Mouse (Mus musculus): ENCODE data around the gene Bcl7b. TPM values are rescaled to one million over a fixed set of nuclear protein-coding genes. Genes with fewer than 3 reads are reported as not detected.

Bcl7b gene
- polyA plus RNA-seq (2014; fragmentation: Nextera tagmentation; extraction: Ambion mirVana): 38.5 and 40.2 TPM in 2 replicates

GRCm38 (mm10) chr5:135168063-135169062, at the start of gene Bcl7b:
TSS of gene Bcl7b (plus strand) at chr5:135168283.
- Histone ChIP-seq H3K27me3 (ENCODE audit: control insufficient read depth, insufficient read depth, low read length) (no peaks in the 10 kb centered on the region), H3K27ac (replicated peaks; ENCODE audit: low read depth, low read length) (peak within 1 kb of the TSS; percentile 96), H3K4me1 (ENCODE audit: control insufficient read depth, insufficient read depth, low read length) (no peaks in the 10 kb centered on the region), H3K4me2 (ENCODE audit: low read depth, low read length) (peak within 1 kb of the TSS; percentile 62), H3K36me3 (replicated peaks; ENCODE audit: control insufficient read depth, insufficient read depth, low read depth, low read length) (no peaks in the 10 kb centered on the region; the same call in 1 of the 2 replicates), H3K9me3 (replicated peaks; ENCODE audit: control insufficient read depth, low read length) (no peaks in the 10 kb centered on the region), H3K4me3 (ENCODE audit: low read depth, low read length) (peak within 1 kb of the TSS; percentile 72), H3K9ac (replicated peaks; ENCODE audit: low read length) (peak within 1 kb of the TSS; percentile 89)
- WGBS: 2% methylated on average over 81 of the region's 95 CpGs
- peak; percentile 91 for ATAC-seq (replicated peaks; ENCODE audit: insufficient number of reproducible peaks, low FRiP score, low TSS enrichment, low read depth)
- peak; percentile 98 for DNase-seq (ENCODE audit: low spot score)

- Histone ChIP-seq H3K4me3 (ENCODE audit: low read depth, low read length) (no peak overlapping the region), H3K9me3 (replicated peaks; ENCODE audit: control insufficient read depth, low read length) (no peaks in the 10 kb centered on the region), H3K4me2 (ENCODE audit: low read depth, low read length) (no peak overlapping the region), H3K27ac (replicated peaks; ENCODE audit: low read depth, low read length) (no peak overlapping the region), H3K27me3 (ENCODE audit: control insufficient read depth, insufficient read depth, low read length) (no peaks in the 10 kb centered on the region), H3K4me1 (ENCODE audit: control insufficient read depth, insufficient read depth, low read length) (no peaks in the 10 kb centered on the region), H3K36me3 (replicated peaks; ENCODE audit: control insufficient read depth, insufficient read depth, low read depth, low read length) (no peaks in the 10 kb centered on the region), H3K9ac (replicated peaks; ENCODE audit: low read length) (no peak overlapping the region)
- 33% methylated on average over 6 of the region's 6 CpGs for WGBS
- DNase-seq (ENCODE audit: low spot score) (peak; percentile 70), ATAC-seq (replicated peaks; ENCODE audit: insufficient number of reproducible peaks, low FRiP score, low TSS enrichment, low read depth) (no peak)
Observed at GRCm38 (mm10) chr5:135118589-135119081, 49.4 kb upstream of the Bcl7b start.

GRCm38 (mm10) chr5:135120753-135121152, 47.3 kb upstream of the Bcl7b start:
- ATAC-seq (replicated peaks; ENCODE audit: insufficient number of reproducible peaks, low FRiP score, low TSS enrichment, low read depth): no peak
- H3K4me3 ChIP-seq (ENCODE audit: low read depth, low read length): no peak overlapping the region
- no peak overlapping the region for H3K4me2 ChIP-seq (ENCODE audit: low read depth, low read length)
- H3K27me3 ChIP-seq (ENCODE audit: control insufficient read depth, insufficient read depth, low read length): no peaks in the 10 kb centered on the region
- H3K27ac ChIP-seq (replicated peaks; ENCODE audit: low read depth, low read length): no peak overlapping the region
- 67% methylated on average over 4 of the region's 4 CpGs for WGBS
- no peaks in the 10 kb centered on the region for H3K36me3 ChIP-seq (replicated peaks; ENCODE audit: control insufficient read depth, insufficient read depth, low read depth, low read length)
- H3K9ac ChIP-seq (replicated peaks; ENCODE audit: low read length): no peak overlapping the region
- no peak for DNase-seq (ENCODE audit: low spot score)
- H3K4me1 ChIP-seq (ENCODE audit: control insufficient read depth, insufficient read depth, low read length): no peaks in the 10 kb centered on the region
- no peaks in the 10 kb centered on the region for H3K9me3 ChIP-seq (replicated peaks; ENCODE audit: control insufficient read depth, low read length)

- Histone ChIP-seq H3K9ac (replicated peaks; ENCODE audit: low read length) (no peak overlapping the region), H3K9me3 (replicated peaks; ENCODE audit: control insufficient read depth, low read length) (no peaks in the 10 kb centered on the region), H3K4me3 (ENCODE audit: low read depth, low read length) (no peak overlapping the region), H3K4me2 (ENCODE audit: low read depth, low read length) (no peak overlapping the region), H3K27me3 (ENCODE audit: control insufficient read depth, insufficient read depth, low read length) (no peaks in the 10 kb centered on the region; the same call in 1 of the 2 replicates), H3K4me1 (ENCODE audit: control insufficient read depth, insufficient read depth, low read length) (no peaks in the 10 kb centered on the region), H3K36me3 (replicated peaks; ENCODE audit: control insufficient read depth, insufficient read depth, low read depth, low read length) (no peaks in the 10 kb centered on the region), H3K27ac (replicated peaks; ENCODE audit: low read depth, low read length) (no peak overlapping the region)
- no peak for ATAC-seq (replicated peaks; ENCODE audit: insufficient number of reproducible peaks, low FRiP score, low TSS enrichment, low read depth)
- no peak for DNase-seq (ENCODE audit: low spot score)
- WGBS: 57% methylated on average over 6 of the region's 6 CpGs
Observed at GRCm38 (mm10) chr5:135126121-135126520, 42.0 kb upstream of the Bcl7b start.

GRCm38 (mm10) chr5:135127669-135128068, 40.4 kb upstream of the Bcl7b start:
- no peaks in the 10 kb centered on the region for H3K9me3 ChIP-seq (replicated peaks; ENCODE audit: control insufficient read depth, low read length)
- WGBS: 83% methylated on average over 6 of the region's 6 CpGs
- ATAC-seq (replicated peaks; ENCODE audit: insufficient number of reproducible peaks, low FRiP score, low TSS enrichment, low read depth) (no peak), DNase-seq (ENCODE audit: low spot score) (no peak)
- H3K9ac ChIP-seq (replicated peaks; ENCODE audit: low read length): no peak overlapping the region
- no peaks in the 10 kb centered on the region for H3K4me1 ChIP-seq (ENCODE audit: control insufficient read depth, insufficient read depth, low read length)
- no peak overlapping the region for H3K4me3 ChIP-seq (ENCODE audit: low read depth, low read length)
- H3K27ac ChIP-seq (replicated peaks; ENCODE audit: low read depth, low read length): no peak overlapping the region
- H3K36me3 ChIP-seq (replicated peaks; ENCODE audit: control insufficient read depth, insufficient read depth, low read depth, low read length): no peaks in the 10 kb centered on the region
- H3K4me2 ChIP-seq (ENCODE audit: low read depth, low read length): no peak overlapping the region
- H3K27me3 ChIP-seq (ENCODE audit: control insufficient read depth, insufficient read depth, low read length): peaks cover 7% of the 10 kb centered on the region

GRCm38 (mm10) chr5:135129747-135130146, 38.3 kb upstream of the Bcl7b start:
- Histone ChIP-seq H3K4me2 (ENCODE audit: low read depth, low read length) (no peak overlapping the region), H3K4me1 (ENCODE audit: control insufficient read depth, insufficient read depth, low read length) (no peaks in the 10 kb centered on the region), H3K27me3 (ENCODE audit: control insufficient read depth, insufficient read depth, low read length) (peaks cover 25% of the 10 kb centered on the region), H3K9ac (replicated peaks; ENCODE audit: low read length) (no peak overlapping the region), H3K9me3 (replicated peaks; ENCODE audit: control insufficient read depth, low read length) (no peaks in the 10 kb centered on the region), H3K4me3 (ENCODE audit: low read depth, low read length) (no peak overlapping the region), H3K27ac (replicated peaks; ENCODE audit: low read depth, low read length) (no peak overlapping the region), H3K36me3 (replicated peaks; ENCODE audit: control insufficient read depth, insufficient read depth, low read depth, low read length) (no peaks in the 10 kb centered on the region)
- ATAC-seq (replicated peaks; ENCODE audit: insufficient number of reproducible peaks, low FRiP score, low TSS enrichment, low read depth) (no peak), DNase-seq (ENCODE audit: low spot score) (no peak)
- 84% methylated on average over 4 of the region's 4 CpGs for WGBS

- H3K4me3 ChIP-seq (ENCODE audit: low read depth, low read length): no peak overlapping the region
- H3K27ac ChIP-seq (replicated peaks; ENCODE audit: low read depth, low read length): no peak overlapping the region
- 4% methylated on average over 26 of the region's 26 CpGs for WGBS
- peaks cover 25% of the 10 kb centered on the region for H3K27me3 ChIP-seq (ENCODE audit: control insufficient read depth, insufficient read depth, low read length)
- H3K9me3 ChIP-seq (replicated peaks; ENCODE audit: control insufficient read depth, low read length): no peaks in the 10 kb centered on the region
- DNase-seq (ENCODE audit: low spot score) (peak; percentile 51), ATAC-seq (replicated peaks; ENCODE audit: insufficient number of reproducible peaks, low FRiP score, low TSS enrichment, low read depth) (no peak; the same call in 1 of the 2 replicates)
- no peak overlapping the region for H3K9ac ChIP-seq (replicated peaks; ENCODE audit: low read length)
- no peak overlapping the region; the same call in 1 of the 2 replicates for H3K4me2 ChIP-seq (ENCODE audit: low read depth, low read length)
- no peaks in the 10 kb centered on the region for H3K4me1 ChIP-seq (ENCODE audit: control insufficient read depth, insufficient read depth, low read length)
- H3K36me3 ChIP-seq (replicated peaks; ENCODE audit: control insufficient read depth, insufficient read depth, low read depth, low read length): no peaks in the 10 kb centered on the region
Observed at GRCm38 (mm10) chr5:135133736-135134405, 34.2 kb upstream of the Bcl7b start.
